ENCODE assay signal across 15 mouse cellular contexts in genomic region chr9:37905555-37905954, GRCm38 (mm10). TPM values are rescaled to one million over a fixed set of nuclear protein-coding genes. Genes with fewer than 3 reads are reported as not detected.
"Had no signal": no experiment of that assay in that cellular context is flagged by ENCODE, and none has a peak within 500 bp of the region (broad histone marks: within the 10 kb centered on the region; RNA-seq: fewer than 3 reads in every experiment).

No protein-coding gene starts in this region.

- ATAC-seq: intestine, embryonic 16.5 days; liver, postnatal 0 days; lung, postnatal 0 days; midbrain, embryonic 15.5 days had no signal

- DNase-seq: kidney, adult 18-20 months; kidney, adult 9 months; kidney, postnatal 14 days; kidney, postnatal 4 days; layer of hippocampus, postnatal 36 days; liver, postnatal 0 days; lung, embryonic 14.5 days; thymus, adult 2 months; thymus, postnatal 25 days had no signal

RNA-seq across cellular contexts. Expression of gene Olfr145, which starts 9.0 kb away (rescaled TPM):
- total RNA-seq: layer of hippocampus, adult 18-20 months; layer of hippocampus, postnatal 36 days; left cerebral cortex, postnatal 25 days; megakaryocyte, adult 5-6 weeks had no signal

RNA-seq across cellular contexts. Expression of gene Olfr878, which starts 12.1 kb away (rescaled TPM):
- total RNA-seq: layer of hippocampus, adult 18-20 months; layer of hippocampus, postnatal 36 days; megakaryocyte, adult 5-6 weeks had no signal

RNA-seq across cellular contexts. Expression of gene Olfr877, which starts 51.5 kb away (rescaled TPM):
- total RNA-seq: layer of hippocampus, adult 18-20 months; megakaryocyte, adult 5-6 weeks had no signal
